Mouse (Mus musculus) c-Kit-positive CD71-positive TER-119-positive erythroid progenitor cells, embryonic 14.5 days (primary cell): ENCODE data around the gene Ly6g5b.
"Not testable (repeated sequence)": the region's sequence is repeated elsewhere in the genome, so short reads cannot be mapped to it uniquely, and the experiment has no call there.

Source experiments
- DNase-seq: peaks from one replicate; pipeline ENCODE4 v3.0.0-alpha.2; 2013; ENCODE audit warnings: low spot score

Gene Ly6g5b

DNA sequence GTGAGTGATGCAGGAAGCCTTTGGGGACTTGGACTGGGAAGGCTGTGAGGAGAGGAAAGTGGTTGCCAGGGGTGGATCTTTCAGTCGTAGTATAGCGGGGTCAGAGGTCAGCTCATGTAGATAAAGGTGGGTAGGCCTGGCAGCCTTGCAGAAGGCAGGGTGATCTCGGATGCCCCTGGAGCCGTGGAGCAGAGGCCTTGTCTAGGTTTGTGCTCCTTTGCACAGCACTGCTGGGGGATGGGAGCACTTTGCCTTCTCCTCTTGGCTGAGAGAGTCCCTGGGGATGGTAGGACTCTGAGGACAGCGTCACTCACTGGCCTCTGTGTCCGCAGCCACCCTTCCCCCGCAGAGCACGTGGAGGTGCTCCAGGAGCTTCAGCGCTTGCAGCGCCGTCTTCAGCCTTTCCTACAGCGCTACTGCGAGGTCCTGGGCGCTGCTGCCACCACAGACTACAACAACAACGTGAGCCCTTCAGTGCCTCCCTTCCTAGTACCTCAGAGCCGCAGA is 25.3 kb upstream of the Ly6g5b start:
- no peak for DNase-seq

DNA sequence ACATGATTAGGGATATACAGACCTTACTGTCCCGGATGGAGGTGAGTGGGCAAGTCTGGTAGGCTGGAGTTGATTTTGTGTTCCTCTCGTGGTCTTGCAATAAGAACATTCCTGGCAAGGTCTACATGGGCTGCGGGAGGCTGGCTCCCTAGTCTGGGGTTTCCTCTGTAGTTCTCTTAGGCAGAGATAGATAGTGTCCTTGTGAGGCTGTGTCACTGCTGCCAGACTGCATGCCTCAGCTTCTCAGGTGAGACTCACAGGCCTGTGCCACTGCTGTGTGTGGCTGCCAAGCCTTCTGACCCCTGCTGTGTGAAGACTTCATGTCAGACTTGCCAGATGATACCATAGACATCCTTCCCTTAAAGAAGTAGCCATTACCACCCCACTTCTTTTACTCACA is 24.0 kb upstream of the Ly6g5b start:
- no peak for DNase-seq

DNA sequence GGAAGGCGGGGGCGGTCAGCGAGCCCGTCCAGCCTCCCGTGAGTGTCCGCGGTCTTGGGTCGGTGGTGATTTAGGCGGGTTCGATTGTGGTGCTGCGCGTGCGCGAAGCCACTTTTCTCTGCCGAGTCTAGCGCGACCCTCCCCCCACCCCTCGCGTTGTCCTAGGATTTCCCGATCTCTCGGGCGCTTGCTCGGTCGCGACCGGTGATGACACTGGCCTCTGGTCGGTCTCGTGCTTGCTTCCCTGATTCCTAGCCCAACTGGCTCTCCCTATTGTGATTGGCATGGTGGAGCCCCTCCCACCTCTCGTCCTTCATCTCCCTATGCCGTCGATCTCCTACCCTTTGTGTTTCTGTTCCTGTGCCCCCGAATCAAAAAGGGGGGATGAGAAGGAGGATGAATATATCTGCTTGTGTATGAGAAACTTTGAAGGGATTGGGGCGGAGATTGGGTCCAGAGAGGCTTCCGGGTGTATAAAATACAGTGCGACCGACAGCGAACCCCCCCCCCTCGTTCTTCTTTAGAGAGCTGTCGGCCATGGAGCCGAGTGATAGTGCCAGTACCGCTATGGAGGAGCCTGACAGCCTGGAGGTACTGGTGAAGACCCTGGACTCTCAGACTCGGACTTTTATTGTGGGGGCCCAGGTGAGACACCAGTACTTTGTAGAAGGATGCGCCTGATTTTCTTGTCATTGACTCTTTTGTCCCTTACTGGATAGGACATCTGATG is 20.5 kb upstream of the Ly6g5b start:
- DNase-seq = peak; percentile 65

DNA sequence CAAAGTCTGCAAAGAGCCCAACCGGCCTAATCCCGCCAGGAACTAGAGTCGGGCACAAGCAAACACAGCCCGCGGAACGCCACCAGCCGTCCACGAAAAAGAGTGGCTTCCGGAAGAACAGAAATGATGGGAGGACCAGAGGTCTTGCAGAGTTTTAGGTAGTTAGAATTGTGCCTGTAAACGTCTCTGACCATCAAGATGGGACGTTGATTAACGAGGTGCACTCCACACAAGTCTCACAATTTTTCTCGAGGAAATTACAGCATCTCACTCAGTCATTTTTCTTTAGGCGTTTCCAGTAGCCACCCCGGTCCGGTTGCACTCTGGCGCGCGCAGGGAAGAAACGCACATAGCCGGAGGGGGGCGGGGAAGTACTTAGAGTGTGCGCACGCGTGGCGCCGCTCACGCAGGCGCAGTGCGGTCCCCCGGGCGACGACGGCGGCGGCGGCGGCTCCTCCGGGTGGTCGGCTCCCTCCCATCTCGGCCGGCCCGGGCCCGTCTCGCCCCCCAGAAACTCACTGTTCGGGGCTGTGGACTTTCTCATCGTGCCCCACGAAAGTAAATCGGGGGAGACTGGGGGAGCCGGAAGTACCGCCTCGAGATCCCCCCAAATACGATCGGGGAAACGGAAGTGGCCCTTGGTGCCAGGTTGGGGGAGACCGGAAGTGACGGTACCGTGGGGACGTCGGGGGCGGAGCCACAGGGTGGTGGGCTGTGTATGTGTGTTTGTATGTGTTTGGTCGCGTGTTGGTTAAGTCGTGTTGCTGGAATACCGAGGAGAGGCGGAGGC is 19.8 kb upstream of the Ly6g5b start, which contains the start of gene Bag6:
Gene Bag6 (plus strand): TSS at position 378 of the 790 bp plus-strand sequence.
- DNase-seq = peak; percentile 91

DNA sequence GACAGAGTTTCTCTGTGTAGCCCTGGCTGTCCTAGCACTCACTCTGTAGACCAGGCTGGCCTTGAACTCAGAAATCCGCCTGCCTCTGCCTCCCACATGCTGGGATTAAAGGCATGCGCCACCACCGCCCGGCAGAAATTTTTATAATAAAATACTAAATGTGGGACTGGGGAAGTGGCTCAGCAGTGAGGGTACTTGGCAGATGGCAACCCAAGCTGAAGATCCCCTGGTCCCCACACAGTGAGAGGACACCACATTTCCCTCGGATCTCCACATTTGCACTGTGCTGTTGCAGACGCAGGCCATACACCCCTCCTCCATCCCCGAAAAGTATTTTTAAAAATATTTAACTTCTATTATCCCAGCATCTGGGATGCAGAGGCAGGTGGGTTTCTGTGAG is 18.3 kb upstream of the Ly6g5b start:
- DNase-seq = no peak

DNA sequence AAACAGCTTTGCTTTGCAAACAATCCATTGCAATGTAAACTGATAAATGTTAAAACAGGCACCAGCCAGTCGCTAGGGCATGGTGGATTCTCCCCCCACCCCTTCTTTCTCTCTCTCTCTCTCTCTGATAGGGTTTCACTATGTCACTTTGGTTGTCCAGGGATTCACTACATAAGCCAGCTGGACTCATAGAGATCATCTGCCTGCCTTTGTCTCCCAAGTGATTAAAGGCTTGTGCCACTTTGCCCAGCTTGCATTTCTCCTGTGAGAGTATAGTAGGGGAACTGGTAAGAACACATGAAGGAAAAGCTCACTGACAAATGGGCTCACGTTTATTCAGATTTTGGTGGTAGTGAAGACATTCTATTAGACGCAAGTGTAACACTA is 16.9 kb upstream of the Ly6g5b start:
- DNase-seq = no peak

DNA sequence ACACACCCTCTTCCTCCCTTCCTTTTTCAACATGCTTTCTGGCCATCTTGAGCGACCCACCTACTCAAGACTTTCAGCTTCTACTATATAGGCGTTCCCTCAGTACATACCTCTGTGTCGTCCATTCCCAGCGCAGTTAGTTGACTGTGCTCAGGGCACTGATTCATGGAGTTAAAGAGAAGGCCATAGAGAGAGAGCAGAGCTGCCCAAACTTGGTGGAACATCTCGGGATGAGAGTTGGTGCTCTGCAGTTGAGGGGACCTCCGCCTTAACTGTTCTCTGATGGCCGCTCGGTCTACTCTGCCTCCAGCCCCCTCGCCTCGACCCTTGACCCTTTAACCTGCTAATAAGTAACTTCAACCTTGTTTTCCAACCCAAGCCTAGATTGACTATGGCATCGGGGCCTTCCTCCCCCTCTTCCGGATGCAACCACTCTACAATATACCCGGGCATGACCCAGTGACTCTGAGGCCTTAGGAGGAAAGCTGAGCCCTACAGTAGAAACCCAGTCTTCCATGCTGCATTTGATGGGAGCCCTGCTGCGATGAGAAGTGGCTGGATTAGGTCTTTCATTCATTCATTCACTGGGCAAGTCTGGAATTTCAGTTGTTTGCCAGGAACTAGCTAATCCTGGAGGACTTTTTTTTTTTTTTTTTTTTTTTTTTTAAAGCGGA is 16.4 kb upstream of the Ly6g5b start, which contains the start of gene Apom:
Gene Apom (minus strand): TSS at position 551 of the 674 bp plus-strand sequence.
- no peak for DNase-seq

DNA sequence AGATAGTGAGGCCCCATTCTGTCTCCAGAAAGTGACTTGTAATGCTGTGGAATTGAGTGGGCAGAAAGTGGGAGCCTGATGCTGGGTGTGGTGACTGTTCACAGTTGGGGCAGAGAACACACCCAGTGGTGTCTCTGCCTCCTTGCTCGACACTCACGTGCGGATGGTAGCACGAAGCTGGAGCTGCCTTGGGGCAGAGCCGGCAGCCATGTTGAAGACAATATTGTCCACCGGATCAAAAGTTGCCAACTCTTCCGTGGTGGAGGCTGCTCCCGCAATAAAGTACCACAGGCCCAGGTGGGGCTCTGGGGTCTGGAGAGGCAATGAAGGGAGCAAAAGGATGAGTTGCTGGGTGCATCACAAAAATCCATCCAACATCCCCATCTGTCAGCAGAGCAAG is 15.8 kb upstream of the Ly6g5b start:
- no peak for DNase-seq

DNA sequence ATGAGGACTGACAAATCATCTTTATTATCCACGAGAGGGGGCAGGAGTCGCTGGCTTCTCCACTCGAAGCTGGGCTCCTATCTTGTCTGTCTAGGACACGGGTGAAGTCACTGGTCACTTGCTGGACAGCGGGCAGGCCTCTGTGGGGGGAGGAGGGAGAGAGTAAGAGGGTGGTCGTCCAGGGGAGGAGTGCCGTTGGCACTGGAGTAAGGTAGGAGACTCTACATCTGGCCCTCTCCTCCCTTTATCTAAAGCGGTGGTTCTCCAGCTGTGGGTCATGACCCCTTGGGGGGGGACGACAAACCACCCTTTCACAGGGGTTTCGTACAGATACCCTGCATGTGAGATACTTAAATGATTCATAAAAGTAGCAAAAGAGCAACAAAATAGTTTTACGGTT is 13.8 kb upstream of the Ly6g5b start:
- DNase-seq = no peak

DNA sequence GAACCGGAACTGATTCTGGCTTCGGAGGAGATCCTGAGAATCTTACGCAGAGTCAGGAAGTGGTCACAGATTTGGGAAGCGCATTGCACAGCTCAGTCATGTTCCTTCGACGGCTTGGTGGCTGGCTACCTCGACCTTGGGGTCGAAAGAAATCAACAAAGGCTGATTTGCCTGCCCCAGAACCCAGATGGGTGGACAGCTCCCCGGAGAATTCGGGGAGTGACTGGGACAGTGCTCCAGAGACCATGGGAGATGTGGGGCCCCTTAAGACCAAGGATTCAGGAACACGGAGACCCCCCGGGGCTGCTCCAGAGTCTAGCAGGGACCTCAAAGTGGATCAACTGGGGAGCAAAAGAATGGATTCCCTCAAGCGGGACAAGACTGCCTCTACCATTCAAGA is 11.8 kb upstream of the Ly6g5b start:
- no peak for DNase-seq

DNA sequence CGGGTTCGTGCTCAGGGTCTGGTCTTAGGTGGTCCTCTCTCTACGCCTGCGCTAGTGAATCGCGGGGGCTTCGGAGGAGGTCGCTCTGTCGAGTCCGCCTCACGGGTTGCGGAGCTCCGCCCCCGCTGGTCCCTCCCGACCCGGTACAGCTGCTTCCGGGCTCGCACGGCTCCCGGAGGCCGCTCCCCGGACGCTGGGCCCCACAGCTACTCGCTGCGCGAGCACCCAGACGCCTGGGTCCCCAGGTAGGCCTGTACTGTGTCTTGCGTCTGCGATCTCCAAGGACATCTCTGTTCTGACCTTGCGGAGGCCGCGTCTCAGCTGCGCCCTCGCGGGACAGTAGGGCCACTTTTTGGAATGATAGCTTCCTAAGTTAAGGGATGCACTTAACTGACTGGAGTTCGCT is 11.0 kb upstream of the Ly6g5b start, which contains the start of gene D17H6S53E:
Gene D17H6S53E (plus strand): TSS at position 168 of the 406 bp plus-strand sequence.
- DNase-seq = peak; percentile 65

DNA sequence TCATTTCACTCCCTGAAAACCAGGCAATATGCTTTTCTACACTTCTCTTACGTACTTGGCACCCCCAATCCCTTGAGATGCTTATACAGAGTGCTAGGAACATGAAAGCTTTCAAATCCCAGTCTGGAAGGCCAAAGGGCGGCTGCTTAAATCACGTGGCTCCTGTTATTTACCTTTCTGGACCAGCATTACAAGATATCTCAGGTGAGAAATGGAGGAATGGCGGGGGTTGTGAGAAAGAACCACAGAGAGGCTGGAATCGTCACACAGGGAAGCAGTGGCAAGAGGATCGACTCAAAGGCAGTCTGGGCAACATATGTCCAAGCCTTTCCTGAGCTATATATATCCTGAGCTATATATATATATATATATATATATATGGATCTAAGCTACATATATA is 10.3 kb upstream of the Ly6g5b start:
- no peak for DNase-seq

DNA sequence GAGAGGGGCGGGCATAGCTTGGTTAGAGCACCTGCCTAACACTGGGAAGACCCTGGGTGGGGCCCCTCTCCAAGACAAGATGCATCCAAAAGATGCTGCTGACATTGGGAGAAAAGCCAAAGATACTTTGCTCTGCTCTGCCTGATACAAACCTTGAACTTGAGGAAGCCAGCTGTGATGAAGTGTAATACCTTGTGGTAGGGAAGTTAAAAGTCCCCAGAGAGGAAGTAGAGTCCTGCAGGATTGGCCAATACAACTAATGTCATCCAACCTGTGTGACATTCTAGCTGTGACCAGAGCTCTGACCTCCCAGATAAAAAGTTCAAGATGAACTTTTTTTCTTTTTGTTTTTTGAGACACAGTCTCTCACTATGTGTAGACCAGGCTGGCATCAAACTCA is 9.9 kb upstream of the Ly6g5b start:
- DNase-seq = no peak

DNA sequence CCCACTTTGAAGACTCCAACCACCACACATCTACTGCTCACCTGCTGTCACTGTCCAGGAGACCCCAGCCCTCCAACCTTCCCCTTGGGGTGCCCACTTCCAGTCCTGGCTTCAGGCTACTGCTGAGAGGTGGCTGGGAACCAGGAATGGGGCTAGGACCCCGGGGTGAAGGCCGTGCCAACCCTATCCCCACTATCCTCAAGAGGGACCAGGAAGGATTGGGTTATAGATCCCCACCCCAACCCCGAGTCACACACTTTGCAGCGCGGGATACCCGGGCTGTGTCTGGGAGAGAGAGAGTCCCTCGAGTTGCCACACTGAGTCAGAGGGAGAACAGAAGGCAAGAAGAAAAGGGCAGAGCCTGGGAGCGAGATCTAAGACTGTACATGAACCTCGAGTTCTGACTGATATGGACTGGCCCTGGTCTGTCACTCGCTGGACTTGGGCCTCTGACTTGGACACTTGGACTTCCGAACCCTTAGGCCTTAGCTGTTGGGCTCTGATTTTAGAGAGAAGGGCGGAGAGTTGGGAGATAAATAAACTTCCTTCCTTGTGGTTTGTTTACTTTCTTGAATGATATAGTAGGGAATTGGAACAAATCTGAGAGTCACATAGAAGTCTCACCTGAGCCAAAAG is 9.2 kb upstream of the Ly6g5b start:
- not testable (repeated sequence) for DNase-seq

DNA sequence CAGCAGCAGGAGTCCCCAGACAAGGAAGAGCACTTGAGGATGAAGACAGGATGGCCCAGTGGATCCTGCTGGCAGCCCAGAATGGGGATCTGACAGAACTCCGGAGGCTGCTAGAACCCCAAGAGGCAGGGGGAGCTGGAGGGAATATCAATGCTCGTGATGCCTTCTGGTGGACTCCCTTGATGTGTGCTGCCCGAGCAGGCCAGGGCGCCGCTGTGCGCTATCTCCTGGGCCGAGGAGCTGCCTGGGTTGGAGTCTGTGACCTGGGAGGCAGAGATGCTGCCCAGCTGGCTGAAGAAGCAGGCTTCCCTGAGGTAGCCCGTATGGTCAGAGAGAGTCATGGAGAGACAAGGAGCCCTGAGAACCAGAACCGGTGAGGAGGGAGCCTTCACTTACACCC is 8.1 kb upstream of the Ly6g5b start:
- not testable (repeated sequence) for DNase-seq

DNA sequence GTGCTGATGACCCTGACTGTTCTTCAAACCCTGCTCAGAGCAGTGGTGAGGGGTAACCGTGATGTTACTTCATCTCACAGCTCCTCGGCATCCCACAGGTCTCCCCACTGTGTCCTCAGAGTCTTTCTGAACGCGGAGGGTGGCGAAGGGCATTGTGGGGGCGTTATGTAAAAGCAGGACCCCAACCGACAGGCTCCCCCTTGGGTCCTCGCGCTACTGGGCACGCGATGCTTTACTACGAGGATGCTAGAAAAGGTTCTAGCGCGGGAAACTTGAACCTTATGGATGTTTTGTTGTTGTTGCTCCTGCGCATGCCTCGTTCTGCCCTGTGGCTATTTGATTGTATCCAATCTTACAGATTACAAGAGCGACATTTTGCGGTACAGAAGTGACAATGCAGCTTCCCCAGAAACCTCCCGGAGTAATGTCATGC is 6.7 kb upstream of the Ly6g5b start, which contains the start of gene Csnk2b:
Gene Csnk2b (minus strand): TSS at position 183 of the 433 bp plus-strand sequence.
- peak; percentile 59 for DNase-seq

DNA sequence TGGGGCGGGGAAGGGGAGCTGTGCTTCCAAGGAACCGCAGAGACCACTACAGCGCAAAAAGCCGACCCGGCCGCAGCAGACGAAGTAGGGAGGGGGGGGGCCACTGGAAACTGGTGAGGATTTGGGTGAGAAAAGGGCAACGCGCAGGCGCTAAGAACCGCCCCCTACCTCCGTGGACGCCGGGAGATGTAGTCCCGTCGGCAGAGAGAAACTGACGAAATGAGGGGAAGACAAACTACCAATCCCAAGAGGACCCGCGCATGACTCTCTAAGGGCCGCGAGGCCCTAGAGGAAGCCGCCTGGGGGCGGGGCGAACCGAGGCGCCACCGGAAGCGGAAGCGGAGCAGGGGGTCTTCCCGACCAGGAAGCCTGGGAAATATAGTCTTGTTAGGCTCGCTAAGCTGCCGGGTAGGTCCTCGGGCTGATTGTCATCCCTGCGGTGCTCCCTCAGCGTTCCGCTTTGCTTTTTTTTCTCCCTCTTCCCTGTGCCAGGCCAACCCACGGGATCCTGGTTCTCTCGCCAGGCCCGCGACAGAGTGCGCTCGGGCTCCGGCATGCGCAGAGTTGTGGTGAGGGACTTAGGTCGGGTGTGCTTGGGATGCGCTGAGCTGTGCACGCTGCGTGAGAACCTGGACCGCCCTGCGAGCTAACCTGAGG is 6.0 kb upstream of the Ly6g5b start, which contains the start of gene Gpank1:
Gene Gpank1 (plus strand): TSS at position 313 of the 657 bp plus-strand sequence.
- DNase-seq = peak; percentile 95

DNA sequence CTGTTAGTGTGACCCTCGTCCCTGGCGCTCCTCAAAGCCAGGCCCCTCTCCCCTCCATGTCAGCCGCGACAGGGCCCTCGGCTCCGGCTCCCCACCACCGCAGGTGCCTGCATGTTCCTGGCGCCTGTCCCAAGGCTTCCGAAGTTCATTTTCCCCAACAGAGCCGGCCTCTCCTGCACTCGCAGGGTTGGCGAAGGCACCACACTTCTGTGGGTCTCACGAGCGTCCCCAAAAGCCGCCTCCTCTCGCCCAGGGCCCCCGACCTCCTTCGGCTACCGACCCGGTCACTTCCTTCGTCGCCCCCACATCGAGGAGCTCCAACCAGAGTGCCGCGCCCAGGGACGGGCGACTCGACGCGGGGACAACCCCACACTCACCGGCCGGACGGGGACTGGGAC is 5.5 kb upstream of the Ly6g5b start:
- peak; percentile 20 for DNase-seq

DNA sequence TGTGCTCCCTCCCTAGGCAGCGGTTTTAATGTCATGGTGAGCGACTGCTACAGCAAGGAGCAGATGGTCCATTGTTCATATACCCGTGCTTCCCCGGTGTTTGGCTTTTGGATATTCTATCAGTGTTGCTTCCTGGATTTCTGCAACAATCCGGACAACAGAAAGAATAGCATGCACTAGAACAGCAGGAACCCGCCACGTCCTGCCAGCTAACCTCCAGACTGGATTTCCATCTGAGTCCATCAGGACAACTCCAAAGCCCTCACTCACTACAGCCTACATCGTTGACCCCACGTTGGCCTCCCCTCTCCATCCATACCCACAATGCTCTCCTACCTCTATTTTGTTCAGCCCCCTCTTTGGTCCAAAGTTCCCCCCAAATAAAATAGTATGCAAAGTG is 3.5 kb downstream of the Ly6g5b start:
- no peak for DNase-seq

DNA sequence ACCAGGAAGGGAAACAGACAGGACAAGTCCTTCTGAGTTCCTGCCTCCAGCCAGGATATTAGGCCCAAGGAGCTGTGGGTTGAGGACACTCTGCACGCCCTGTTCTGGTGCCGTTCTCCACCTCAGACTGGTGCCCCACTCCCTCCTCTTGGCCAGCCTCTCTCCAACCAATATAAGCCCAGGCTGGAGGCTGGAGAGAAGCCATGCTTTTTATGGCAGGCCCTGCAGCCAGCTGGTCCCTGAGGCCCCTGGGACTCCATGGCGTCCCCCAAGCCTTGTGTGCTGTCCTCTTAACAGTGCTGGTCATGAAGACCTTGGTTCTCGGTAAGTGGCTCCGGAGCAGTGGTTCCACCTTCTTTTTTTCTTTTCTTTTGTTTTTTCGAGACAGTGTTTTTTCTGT is 7.1 kb downstream of the Ly6g5b start, which contains the start of gene Ly6g5c:
Gene Ly6g5c (plus strand): TSS at position 183 of the 400 bp plus-strand sequence.
- no peak for DNase-seq

DNA sequence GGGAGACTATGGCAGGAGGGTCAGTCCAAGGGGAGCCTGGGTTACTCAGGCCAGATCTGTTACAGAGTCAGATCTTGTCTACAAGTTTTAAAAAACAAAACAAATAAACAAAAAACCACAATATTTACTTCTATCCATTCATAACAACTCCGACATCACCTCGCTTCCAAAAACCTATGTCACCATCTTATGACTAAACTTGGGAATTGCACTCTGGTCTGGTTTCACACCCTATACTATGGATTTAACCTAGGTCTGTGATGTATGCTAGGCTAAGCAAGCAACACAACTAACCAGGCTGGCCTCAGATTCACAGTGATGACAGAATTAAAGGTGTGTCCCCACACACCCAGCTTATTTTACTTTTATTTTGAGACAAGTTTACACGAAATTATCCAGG is 8.7 kb downstream of the Ly6g5b start:
- no peak for DNase-seq
